Mouse (Mus musculus): ENCODE results near the gene Fam118b. TPM values are rescaled to one million over a fixed set of nuclear protein-coding genes. Genes with fewer than 3 reads are reported as not detected.

Gene Fam118b
- total and polyA plus RNA-seq, 3 experiments: 12.7 to 27.7 (median 21.3) TPM

GRCm38 (mm10) chr9:35312516-35312915 lies 44.9 kb upstream of the Fam118b start:
- Histone ChIP-seq H3K4me1 (ENCODE audit: control insufficient read depth in 1 of 2, insufficient read depth in 2 of 2) (peaks cover 0 to 7% of the 10 kb centered on the region in 2 experiments; a peak in 1 of 4 replicates), H3K36me3 (replicated peaks in 1 of 2; ENCODE audit: control insufficient read depth in 1 of 2, insufficient read depth in 1 of 2, low read length in 1 of 2) (no peaks in the 10 kb centered on the region), H3K79me2 (replicated peaks; ENCODE audit: control insufficient read depth, extremely low read depth, insufficient read depth, poor library complexity, severe bottlenecking) (no peaks in the 10 kb centered on the region), H3K9me3 (replicated peaks; ENCODE audit: low read length) (no peaks in the 10 kb centered on the region), H3K4me2 (ENCODE audit: insufficient read depth, low read depth, poor library complexity, severe bottlenecking) (no peak overlapping the region), H3K27me3 (replicated peaks) (no peaks in the 10 kb centered on the region), H3K4me3 (replicated peaks in 1 of 3; ENCODE audit: low read depth in 2 of 3, low read length in 2 of 3, poor library complexity in 1 of 3) (no peak overlapping the region), H3K9ac (ENCODE audit: insufficient read depth, low read depth) (no peak overlapping the region), H3K27ac (ENCODE audit: insufficient read depth, low read depth) (no peak overlapping the region)
- no peak for TF ChIP-seq GABPA (IDR thresholded peaks at IDR 0.05; ENCODE audit: insufficient replicate concordance, low read depth, low read length)
- no peak for TF ChIP-seq ZC3H11A (IDR thresholded peaks at IDR 0.05; ENCODE audit: low read depth, low read length)
- TF ChIP-seq E2F4 (IDR thresholded peaks at IDR 0.05; ENCODE audit: insufficient replicate concordance, low read depth, low read length): no peak
- no peak for TF ChIP-seq MAZ (IDR thresholded peaks at IDR 0.05; ENCODE audit: low read depth, low read length)
- TF ChIP-seq RCOR1 (conservative IDR thresholded peaks at IDR 0.05; ENCODE audit: low read depth, low read length): no peak
- no peak for TF ChIP-seq BHLHE40 (IDR thresholded peaks at IDR 0.05; ENCODE audit: low read depth, low read length)
- no peak for TF ChIP-seq JUND (conservative IDR thresholded peaks at IDR 0.05; ENCODE audit: low read depth, low read length)
- no peak for TF ChIP-seq UBTF (IDR thresholded peaks at IDR 0.05; ENCODE audit: low read depth, low read length)
- TF ChIP-seq CHD2 (IDR thresholded peaks at IDR 0.05; ENCODE audit: low read length): no peak
- TF ChIP-seq NRF1 (IDR thresholded peaks at IDR 0.05; ENCODE audit: low read depth, low read length): no peak
- no peak for TF ChIP-seq MAX (IDR thresholded peaks at IDR 0.05; ENCODE audit: low read length)
- TF ChIP-seq SIN3A (IDR thresholded peaks at IDR 0.05; ENCODE audit: low read length): no peak
- TF ChIP-seq ZMIZ1 (IDR thresholded peaks at IDR 0.05; ENCODE audit: low read depth, low read length): no peak
- no peak for TF ChIP-seq CTCF (conservative IDR thresholded peaks at IDR 0.05 in 1 of 2, IDR thresholded peaks at IDR 0.05 in 1 of 2; ENCODE audit: low read depth in 2 of 2, low read length in 2 of 2)
- TF ChIP-seq HCFC1 (IDR thresholded peaks at IDR 0.05; ENCODE audit: low read depth, low read length): no peak
- no peak for TF ChIP-seq USF2 (conservative IDR thresholded peaks at IDR 0.05; ENCODE audit: low read depth, low read length)
- no peak for TF ChIP-seq SMC3 (IDR thresholded peaks at IDR 0.05; ENCODE audit: low read depth, low read length)
- TF ChIP-seq POLR2A (IDR thresholded peaks at IDR 0.05; ENCODE audit: low read depth, low read length): no peak
- in situ Hi-C loops (cut with MboI; ENCODE audit: low pct_ligation_motif_present, low pct_unique_long_range_greater_than_20kb, low sequenced_read_pairs): no loop called here
- dilution Hi-C loops (cut with MboI; ENCODE audit: extremely low pct_ligation_motif_present, extremely low pct_unique_long_range_greater_than_20kb, low sequenced_read_pairs): no loop called here
- no peak for DNase-seq (ENCODE audit: extremely low read depth)

GRCm38 (mm10) chr9:35310377-35310776 lies 42.8 kb upstream of the Fam118b start:
- in situ Hi-C loops (cut with MboI; ENCODE audit: low pct_ligation_motif_present, low pct_unique_long_range_greater_than_20kb, low sequenced_read_pairs): no loop called here
- Histone ChIP-seq H3K9me3 (replicated peaks; ENCODE audit: low read length) (no peaks in the 10 kb centered on the region), H3K4me1 (ENCODE audit: control insufficient read depth in 1 of 2, insufficient read depth in 2 of 2) (peaks cover 0 to 7% of the 10 kb centered on the region in 2 experiments; a peak in 1 of 4 replicates), H3K27me3 (replicated peaks) (no peaks in the 10 kb centered on the region), H3K27ac (ENCODE audit: insufficient read depth, low read depth) (no peak overlapping the region), H3K4me2 (ENCODE audit: insufficient read depth, low read depth, poor library complexity, severe bottlenecking) (no peak overlapping the region), H3K36me3 (replicated peaks in 1 of 2; ENCODE audit: control insufficient read depth in 1 of 2, insufficient read depth in 1 of 2, low read length in 1 of 2) (no peaks in the 10 kb centered on the region), H3K4me3 (replicated peaks in 1 of 3; ENCODE audit: low read depth in 2 of 3, low read length in 2 of 3, poor library complexity in 1 of 3) (no peak overlapping the region), H3K79me2 (replicated peaks; ENCODE audit: control insufficient read depth, extremely low read depth, insufficient read depth, poor library complexity, severe bottlenecking) (no peaks in the 10 kb centered on the region), H3K9ac (ENCODE audit: insufficient read depth, low read depth) (no peak overlapping the region)
- DNase-seq (ENCODE audit: extremely low read depth): no peak
- dilution Hi-C loops (cut with MboI; ENCODE audit: extremely low pct_ligation_motif_present, extremely low pct_unique_long_range_greater_than_20kb, low sequenced_read_pairs): no loop called here
- no peak for TF ChIP-seq GABPA (IDR thresholded peaks at IDR 0.05; ENCODE audit: insufficient replicate concordance, low read depth, low read length)

All from CH12.LX (cell line).